Mouse (Mus musculus): ENCODE data around the gene Ppcdc. TPM values are rescaled to one million over a fixed set of nuclear protein-coding genes. Genes with fewer than 3 reads are reported as not detected.

Gene Ppcdc
- polyA plus RNA-seq, 1 experiment from 2014 or later, result 26.0 TPM

- Histone ChIP-seq H3K9ac (no peak overlapping the region), H3K36me3 (no peaks in the 10 kb centered on the region), H3K4me2 (no peak overlapping the region), H3K27me3 (no peaks in the 10 kb centered on the region), H3K4me1 (replicated peaks) (no peaks in the 10 kb centered on the region), H3K27ac (no peak overlapping the region), H3K4me3 (no peak overlapping the region), H3K9me3 (peaks cover 14% of the 10 kb centered on the region)
- 91% methylated on average over 15 of the region's 15 CpGs for WGBS
- ATAC-seq (ENCODE audit: low FRiP score), result no peak
Observed at GRCm38 (mm10) chr9:57402318-57403251, 37.3 kb downstream of the Ppcdc start.

- H3K27ac ChIP-seq, result no peak overlapping the region
- 92% methylated on average over 2 of the region's 2 CpGs for WGBS
- no peaks in the 10 kb centered on the region for H3K4me1 ChIP-seq (replicated peaks)
- H3K4me2 ChIP-seq, result no peak overlapping the region
- no peak overlapping the region for H3K4me3 ChIP-seq
- H3K36me3 ChIP-seq, result no peaks in the 10 kb centered on the region
- ATAC-seq (ENCODE audit: low FRiP score), result no peak
- H3K9ac ChIP-seq, result no peak overlapping the region
- peaks cover 14% of the 10 kb centered on the region for H3K9me3 ChIP-seq
- H3K27me3 ChIP-seq, result no peaks in the 10 kb centered on the region
Observed at GRCm38 (mm10) chr9:57398773-57399172, 41.2 kb downstream of the Ppcdc start.

- Histone ChIP-seq H3K4me3 (no peak overlapping the region), H3K9ac (no peak overlapping the region), H3K27me3 (no peaks in the 10 kb centered on the region), H3K9me3 (no peaks in the 10 kb centered on the region), H3K27ac (no peak overlapping the region), H3K4me1 (replicated peaks) (no peaks in the 10 kb centered on the region), H3K4me2 (no peak overlapping the region), H3K36me3 (no peaks in the 10 kb centered on the region)
- no peak for ATAC-seq (ENCODE audit: low FRiP score)
- WGBS, result 88% methylated on average over 1 of the region's 1 CpGs
Observed at GRCm38 (mm10) chr9:57392892-57393291, 47.0 kb downstream of the Ppcdc start.

GRCm38 (mm10) chr9:57390869-57391268 lies 49.1 kb downstream of the Ppcdc start:
- Histone ChIP-seq H3K27me3 (no peaks in the 10 kb centered on the region), H3K9ac (no peak overlapping the region), H3K4me2 (no peak overlapping the region), H3K4me1 (replicated peaks) (no peaks in the 10 kb centered on the region), H3K9me3 (no peaks in the 10 kb centered on the region), H3K27ac (no peak overlapping the region), H3K36me3 (no peaks in the 10 kb centered on the region), H3K4me3 (no peak overlapping the region)
- ATAC-seq (ENCODE audit: low FRiP score), result no peak
- WGBS, result 82% methylated on average over 3 of the region's 3 CpGs

GRCm38 (mm10) chr9:57389131-57389530 lies 50.8 kb downstream of the Ppcdc start:
- Histone ChIP-seq H3K4me2 (no peak overlapping the region), H3K4me1 (replicated peaks) (no peaks in the 10 kb centered on the region), H3K9me3 (no peaks in the 10 kb centered on the region), H3K27me3 (no peaks in the 10 kb centered on the region), H3K27ac (no peak overlapping the region), H3K9ac (no peak overlapping the region), H3K4me3 (no peak overlapping the region), H3K36me3 (no peaks in the 10 kb centered on the region)
- 25% methylated on average over 1 of the region's 1 CpGs for WGBS
- ATAC-seq (ENCODE audit: low FRiP score), result no peak

GRCm38 (mm10) chr9:57386926-57387325 lies 53.0 kb downstream of the Ppcdc start:
- H3K9me3 ChIP-seq, result no peaks in the 10 kb centered on the region
- H3K36me3 ChIP-seq, result no peaks in the 10 kb centered on the region
- WGBS, result 96% methylated on average over 4 of the region's 4 CpGs
- no peaks in the 10 kb centered on the region for H3K4me1 ChIP-seq (replicated peaks)
- no peak overlapping the region for H3K27ac ChIP-seq
- no peak for ATAC-seq (ENCODE audit: low FRiP score)
- H3K4me3 ChIP-seq, result no peak overlapping the region
- no peaks in the 10 kb centered on the region for H3K27me3 ChIP-seq
- no peak overlapping the region for H3K4me2 ChIP-seq
- no peak overlapping the region for H3K9ac ChIP-seq

- WGBS, result 85% methylated on average over 2 of the region's 2 CpGs
- no peak for ATAC-seq (ENCODE audit: low FRiP score)
Observed at GRCm38 (mm10) chr9:57384621-57385020, 55.3 kb downstream of the Ppcdc start.

GRCm38 (mm10) chr9:57360999-57361398 lies 78.9 kb downstream of the Ppcdc start:
- Histone ChIP-seq H3K9me3 (no peaks in the 10 kb centered on the region), H3K9ac (no peak overlapping the region), H3K4me3 (no peak overlapping the region), H3K4me2 (no peak overlapping the region), H3K36me3 (no peaks in the 10 kb centered on the region), H3K27ac (no peak overlapping the region), H3K27me3 (no peaks in the 10 kb centered on the region), H3K4me1 (replicated peaks) (no peaks in the 10 kb centered on the region)
- ATAC-seq (ENCODE audit: low FRiP score), result no peak
- 87% methylated on average over 3 of the region's 3 CpGs for WGBS

More at GRCm38 (mm10) chr9:57384621-57385020, 55.3 kb downstream of the Ppcdc start:
- H3K27ac ChIP-seq, result no peak overlapping the region
- H3K4me1 ChIP-seq (replicated peaks), result no peaks in the 10 kb centered on the region
- H3K36me3 ChIP-seq, result no peaks in the 10 kb centered on the region
- no peak overlapping the region for H3K9ac ChIP-seq
- no peaks in the 10 kb centered on the region for H3K27me3 ChIP-seq
- H3K4me2 ChIP-seq, result no peak overlapping the region
- no peaks in the 10 kb centered on the region for H3K9me3 ChIP-seq
- H3K4me3 ChIP-seq, result no peak overlapping the region

GRCm38 (mm10) chr9:57354377-57355183 lies 85.3 kb downstream of the Ppcdc start:
- Histone ChIP-seq H3K9me3 (no peaks in the 10 kb centered on the region), H3K4me2 (no peak overlapping the region), H3K27ac (no peak overlapping the region), H3K4me3 (no peak overlapping the region), H3K27me3 (no peaks in the 10 kb centered on the region), H3K4me1 (replicated peaks) (no peaks in the 10 kb centered on the region), H3K9ac (no peak overlapping the region), H3K36me3 (no peaks in the 10 kb centered on the region)
- WGBS, result 69% methylated on average over 2 of the region's 2 CpGs
- no peak for ATAC-seq (ENCODE audit: low FRiP score)

- 41% methylated on average over 2 of the region's 2 CpGs for WGBS
- H3K4me1 ChIP-seq (replicated peaks), result no peaks in the 10 kb centered on the region
- H3K4me3 ChIP-seq, result no peak overlapping the region
- no peak overlapping the region for H3K4me2 ChIP-seq
- no peak overlapping the region for H3K9ac ChIP-seq
- no peaks in the 10 kb centered on the region for H3K36me3 ChIP-seq
- no peak for ATAC-seq (ENCODE audit: low FRiP score)
- no peaks in the 10 kb centered on the region for H3K9me3 ChIP-seq
- H3K27ac ChIP-seq, result no peak overlapping the region
- no peaks in the 10 kb centered on the region for H3K27me3 ChIP-seq
Observed at GRCm38 (mm10) chr9:57351277-57351676, 88.6 kb downstream of the Ppcdc start.

GRCm38 (mm10) chr9:57345902-57346301 lies 94.0 kb downstream of the Ppcdc start:
- Histone ChIP-seq H3K9ac (no peak overlapping the region), H3K4me2 (no peak overlapping the region), H3K36me3 (no peaks in the 10 kb centered on the region), H3K9me3 (no peaks in the 10 kb centered on the region), H3K4me3 (no peak overlapping the region), H3K27ac (no peak overlapping the region), H3K4me1 (replicated peaks) (no peaks in the 10 kb centered on the region), H3K27me3 (no peaks in the 10 kb centered on the region)
- ATAC-seq (ENCODE audit: low FRiP score), result no peak
- WGBS, result 58% methylated on average over 1 of the region's 1 CpGs

- WGBS, result 89% methylated on average over 3 of the region's 3 CpGs
- Histone ChIP-seq H3K27ac (no peak overlapping the region), H3K36me3 (no peaks in the 10 kb centered on the region), H3K9ac (no peak overlapping the region), H3K27me3 (no peaks in the 10 kb centered on the region), H3K4me3 (no peak overlapping the region), H3K4me2 (no peak overlapping the region), H3K4me1 (replicated peaks) (no peaks in the 10 kb centered on the region), H3K9me3 (no peaks in the 10 kb centered on the region)
- ATAC-seq (ENCODE audit: low FRiP score), result no peak
Observed at GRCm38 (mm10) chr9:57343752-57344151, 96.2 kb downstream of the Ppcdc start.

Data from hindbrain, embryonic 13.5 days (tissue).